Mouse (Mus musculus) kidney, adult 2 months (tissue): ENCODE measurements around the gene St3gal4.
"Not testable (repeated sequence)": the region's sequence is repeated elsewhere in the genome, so short reads cannot be mapped to it uniquely, and the experiment has no call there.

Experiments
- CTCF ChIP-seq: fragments of 200-500 bp; conservative IDR thresholded peaks from 2 replicates; pipeline ENCODE4 v1.5.1; 2011; ENCODE audit warnings: low read depth, mild to moderate bottlenecking, control low read depth, low read length, moderate library complexity, mixed read lengths; ENCODE audit not compliant: insufficient read depth, insufficient read length
- POLR2A ChIP-seq: fragments of 200-500 bp; IDR thresholded peaks from one replicate; pipeline ENCODE4 v1.6.1; 2011; ENCODE audit warnings: low read depth, low read length, control low read depth

- not testable (repeated sequence) for TF ChIP-seq POLR2A, CTCF
These were observed 28.2 kb upstream of the St3gal4 start for GRCm38 (mm10) chr9:35147261-35147660.
